Mouse (Mus musculus): ENCODE measurements around the gene Fstl4.

Fstl4 gene

DNA sequence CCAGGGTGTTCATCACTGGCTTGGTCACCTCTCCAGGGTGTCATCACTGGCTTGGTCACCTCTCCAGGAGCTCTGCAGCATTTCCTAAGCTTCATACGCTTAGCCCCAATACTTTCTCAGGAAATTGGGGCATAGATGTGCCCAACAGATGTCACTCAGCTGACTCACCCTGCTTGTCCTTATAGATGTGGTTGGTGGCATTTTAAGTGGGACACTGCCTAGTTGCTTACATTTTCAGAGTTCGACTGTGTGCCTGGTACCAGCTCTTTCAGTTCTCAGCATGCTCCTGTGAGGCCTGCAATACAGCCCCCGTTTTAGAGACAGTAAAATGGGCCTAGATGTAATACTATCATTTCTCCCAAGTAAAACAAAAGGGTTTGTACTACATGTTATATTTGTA lies 8.6 kb downstream of the Fstl4 start:
- DNase-seq (ENCODE audit: low spot score): no peak

- DNase-seq (ENCODE audit: low spot score): no peak
Observed at GRCm38 (mm10) chr11:52775291-52775690, 10.9 kb downstream of the Fstl4 start.

DNA sequence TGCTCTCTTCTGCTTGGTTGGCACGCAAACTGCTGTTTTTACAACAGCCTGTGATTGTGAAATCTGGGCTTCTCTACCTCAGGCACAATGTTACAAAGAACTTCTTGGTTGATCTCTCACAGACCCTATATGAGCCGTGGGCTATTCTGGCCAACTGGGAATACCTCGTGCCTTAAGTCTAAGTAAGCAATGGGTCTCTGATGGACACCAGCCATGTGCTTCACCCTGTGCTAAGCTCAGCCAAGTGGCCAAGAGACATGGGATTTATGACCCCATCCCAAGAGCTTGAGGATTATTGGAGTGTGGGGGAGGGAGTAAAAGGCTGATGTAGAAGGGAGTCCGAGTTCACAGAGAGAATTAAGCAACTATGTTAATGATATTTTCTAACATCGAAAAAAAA lies 18.0 kb downstream of the Fstl4 start:
- no peak for DNase-seq (ENCODE audit: low spot score)

DNA sequence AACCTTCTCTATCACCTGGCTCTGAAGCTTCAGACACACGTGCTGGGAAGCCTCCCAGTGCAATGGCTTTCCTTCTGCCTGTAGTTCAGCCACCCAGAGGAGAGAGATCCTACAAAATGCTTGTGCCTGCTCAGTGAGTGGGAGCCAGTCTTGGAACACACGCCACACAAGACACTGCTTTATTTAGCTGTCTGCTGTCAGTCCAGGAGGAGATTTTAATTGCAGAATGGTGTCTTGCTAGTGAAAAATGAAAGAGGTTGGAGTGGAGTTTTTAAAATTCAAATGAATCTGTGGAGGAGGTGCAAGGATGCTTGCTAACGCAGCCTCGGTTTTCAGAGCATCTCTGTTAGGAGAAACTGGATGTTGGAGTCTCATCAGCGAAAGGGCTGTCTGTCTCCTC lies 29.9 kb downstream of the Fstl4 start:
- no peak for DNase-seq (ENCODE audit: low spot score)

GRCm38 (mm10) chr11:52809542-52809941 lies 45.1 kb downstream of the Fstl4 start:
- DNase-seq (ENCODE audit: low spot score): no peak

DNA sequence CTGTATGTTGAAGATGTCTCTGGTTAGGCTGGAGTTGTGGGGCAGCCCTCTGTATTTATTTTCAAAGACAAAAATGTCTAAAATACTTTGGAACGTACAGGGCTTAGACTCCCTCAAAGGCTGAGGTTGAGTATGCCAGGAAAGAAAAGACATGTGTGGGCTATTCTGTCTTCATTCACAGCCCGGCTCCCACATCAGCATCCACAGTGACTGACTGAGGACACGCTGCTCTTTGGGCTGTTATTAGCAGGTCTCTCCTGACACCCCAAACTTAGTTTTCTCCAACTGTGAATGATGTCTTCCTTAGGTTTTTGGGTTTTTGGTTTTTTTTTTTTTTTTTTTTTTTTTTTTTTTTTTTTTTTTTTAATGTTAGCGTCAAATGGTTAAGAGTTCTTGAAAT lies 51.6 kb downstream of the Fstl4 start:
- DNase-seq (ENCODE audit: low spot score): no peak

- no peak for DNase-seq (ENCODE audit: low spot score)
Observed at GRCm38 (mm10) chr11:52820336-52820905, 56.0 kb downstream of the Fstl4 start.

DNA sequence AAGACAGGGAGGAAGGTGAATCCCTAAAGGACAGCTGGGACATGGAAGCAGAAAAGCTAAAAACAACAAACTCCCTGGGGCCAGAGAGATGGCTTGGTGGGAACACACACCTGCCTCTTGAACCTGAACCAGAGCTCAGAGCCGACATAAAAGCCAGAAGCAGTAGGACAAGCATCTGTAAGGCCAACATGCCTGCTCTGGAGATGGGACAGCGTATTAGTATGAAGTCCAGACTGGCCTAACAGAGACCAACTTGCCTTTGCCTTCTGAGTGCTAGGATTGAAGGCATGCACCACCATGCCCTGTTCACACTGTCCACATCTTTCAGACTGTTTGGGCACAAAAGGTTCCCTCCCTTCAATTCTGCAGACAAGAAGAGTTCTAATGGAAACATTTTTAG lies 62.2 kb downstream of the Fstl4 start:
- DNase-seq (ENCODE audit: low spot score): no peak

GRCm38 (mm10) chr11:52831631-52832310 lies 67.3 kb downstream of the Fstl4 start:
- DNase-seq (ENCODE audit: low spot score): no peak

DNA sequence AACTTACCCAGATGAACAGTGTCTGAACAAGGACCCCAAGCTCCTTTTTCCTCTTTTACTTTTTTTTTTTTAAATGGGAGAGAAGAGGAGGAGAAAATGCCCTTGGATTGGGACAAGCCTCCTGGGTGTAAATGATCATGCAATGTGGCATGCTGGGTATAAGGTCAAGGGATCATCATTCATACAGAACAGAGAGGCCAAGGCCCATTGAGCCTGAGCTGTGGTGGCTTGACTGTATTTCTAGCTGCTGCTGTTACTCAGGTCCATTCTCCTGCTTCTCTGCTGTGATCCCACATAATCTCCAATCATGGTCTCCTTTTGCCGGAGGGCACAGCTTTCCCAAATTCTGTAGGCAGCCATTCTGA lies 67.9 kb downstream of the Fstl4 start:
- no peak for DNase-seq (ENCODE audit: low spot score)

DNA sequence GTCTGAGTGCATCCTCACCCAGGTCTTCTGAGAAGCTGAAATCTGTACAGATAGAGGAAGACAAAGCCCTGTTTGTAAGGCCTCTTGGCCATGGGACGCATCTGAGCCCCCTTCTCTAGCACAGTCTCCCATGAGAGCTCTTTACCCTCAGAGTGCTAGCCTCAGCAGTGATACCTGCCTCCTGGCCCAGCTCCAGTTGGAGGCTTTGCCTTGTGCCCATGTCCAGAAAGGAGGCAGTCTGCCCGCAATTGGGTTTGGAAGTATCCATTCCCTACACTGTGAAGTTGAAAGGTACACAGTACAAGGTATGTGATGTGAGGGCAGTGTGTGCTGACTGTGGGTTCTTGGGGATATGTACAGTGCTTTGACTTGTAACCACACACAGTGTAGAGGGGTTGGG lies 84.3 kb downstream of the Fstl4 start:
- DNase-seq (ENCODE audit: low spot score): no peak

- DNase-seq (ENCODE audit: low spot score): no peak
Observed at GRCm38 (mm10) chr11:52850071-52850470, 85.6 kb downstream of the Fstl4 start.

DNA sequence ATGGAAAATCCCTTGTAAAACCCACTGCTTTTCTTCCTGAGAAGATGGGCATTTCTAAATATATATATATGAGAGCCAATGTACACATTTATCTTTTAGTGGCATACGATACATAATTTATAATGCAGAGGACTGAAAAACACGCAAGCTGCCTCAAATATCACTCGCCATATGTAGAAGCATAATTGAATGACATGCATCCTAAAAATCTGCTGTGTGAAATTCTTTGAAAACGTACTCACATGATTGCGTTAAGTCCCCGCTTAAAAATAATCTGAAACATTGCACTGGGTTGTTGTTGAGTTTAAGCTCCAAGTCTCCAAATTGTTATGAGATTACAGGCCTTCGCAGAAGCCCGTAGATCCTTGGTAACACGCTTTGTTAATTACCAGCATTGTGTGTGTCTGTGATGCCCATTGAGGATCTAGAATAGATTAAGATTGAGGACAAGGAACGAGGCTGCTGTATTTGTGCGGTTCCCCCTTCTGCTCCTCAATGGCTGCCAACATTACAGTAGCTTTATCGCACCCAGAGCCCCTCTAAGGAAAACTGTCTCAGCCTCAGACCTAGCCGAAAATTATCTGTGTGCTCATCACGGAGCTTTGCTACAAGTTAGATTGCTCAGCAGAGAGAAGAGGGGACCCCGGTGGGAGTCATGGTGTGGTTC lies 108.5 kb downstream of the Fstl4 start:
- no peak for DNase-seq (ENCODE audit: low spot score)

DNA sequence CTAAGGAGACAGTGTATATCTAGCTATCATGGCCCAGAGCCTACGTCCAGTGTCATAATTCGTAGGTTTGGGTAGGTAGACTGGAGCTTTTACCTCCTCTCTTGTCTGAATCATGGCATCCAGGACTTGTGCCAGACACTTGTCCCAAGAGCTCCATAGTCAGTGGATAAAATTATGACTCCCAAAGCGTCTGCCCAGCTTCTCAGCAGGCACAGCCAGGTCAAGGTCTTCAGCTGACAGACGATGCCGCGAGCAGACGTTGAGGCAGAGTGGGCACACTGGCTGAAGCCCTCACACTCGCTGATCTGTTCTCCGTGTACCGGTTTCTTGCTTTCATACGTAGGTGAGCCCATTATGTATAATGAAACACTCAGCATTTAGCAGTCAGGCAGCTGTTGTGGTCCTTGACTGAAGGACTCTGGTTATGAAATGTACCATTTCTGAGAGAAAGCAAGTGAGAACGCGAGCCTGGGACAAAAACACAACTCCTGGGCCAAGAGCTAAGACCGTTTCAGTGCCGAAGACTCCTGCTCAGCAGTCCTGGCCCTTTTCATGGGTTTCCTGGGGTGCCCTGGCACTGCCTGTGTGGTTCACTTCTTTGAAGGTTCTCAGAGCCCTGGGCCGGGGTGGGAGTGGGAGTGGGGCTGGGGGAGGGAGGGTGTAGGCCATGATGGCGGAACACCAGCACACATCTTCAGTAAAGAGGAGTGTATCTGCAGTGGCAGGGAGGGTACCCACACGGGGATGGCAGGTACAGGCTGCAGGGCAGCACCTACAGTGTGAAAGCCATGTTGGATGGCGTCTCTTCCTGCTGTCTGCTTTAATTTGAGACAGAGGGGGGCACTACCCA lies 111.7 kb downstream of the Fstl4 start:
- DNase-seq (ENCODE audit: low spot score): no peak

DNA sequence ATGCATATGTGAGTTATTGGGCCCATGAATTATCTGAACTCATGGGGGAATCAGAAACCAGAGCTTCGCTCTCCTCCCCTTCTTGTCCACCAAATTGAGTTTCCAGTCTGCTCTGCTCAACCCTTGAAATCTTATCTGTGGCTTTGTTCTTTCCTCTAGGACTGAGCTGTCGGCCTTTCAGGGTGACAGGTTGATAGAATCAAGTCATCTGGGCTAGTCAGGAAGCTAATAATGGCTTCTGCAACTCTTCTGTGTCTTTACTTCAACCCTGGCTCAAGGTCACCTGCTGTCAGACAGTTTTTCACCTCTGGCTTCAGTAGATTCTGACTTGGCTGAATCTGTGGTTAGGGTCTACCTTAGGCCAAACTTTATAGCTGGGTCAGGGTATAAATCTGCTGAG lies 113.2 kb downstream of the Fstl4 start:
- DNase-seq (ENCODE audit: low spot score): no peak

GRCm38 (mm10) chr11:52879958-52880357 lies 115.5 kb downstream of the Fstl4 start:
- no peak for DNase-seq (ENCODE audit: low spot score)

- DNase-seq (ENCODE audit: low spot score): no peak
Observed at GRCm38 (mm10) chr11:52886559-52887303, 122.3 kb downstream of the Fstl4 start.

GRCm38 (mm10) chr11:52888150-52888549 lies 123.7 kb downstream of the Fstl4 start:
- no peak for DNase-seq (ENCODE audit: low spot score)

GRCm38 (mm10) chr11:52889527-52889926 lies 125.1 kb downstream of the Fstl4 start:
- no peak for DNase-seq (ENCODE audit: low spot score)

DNA sequence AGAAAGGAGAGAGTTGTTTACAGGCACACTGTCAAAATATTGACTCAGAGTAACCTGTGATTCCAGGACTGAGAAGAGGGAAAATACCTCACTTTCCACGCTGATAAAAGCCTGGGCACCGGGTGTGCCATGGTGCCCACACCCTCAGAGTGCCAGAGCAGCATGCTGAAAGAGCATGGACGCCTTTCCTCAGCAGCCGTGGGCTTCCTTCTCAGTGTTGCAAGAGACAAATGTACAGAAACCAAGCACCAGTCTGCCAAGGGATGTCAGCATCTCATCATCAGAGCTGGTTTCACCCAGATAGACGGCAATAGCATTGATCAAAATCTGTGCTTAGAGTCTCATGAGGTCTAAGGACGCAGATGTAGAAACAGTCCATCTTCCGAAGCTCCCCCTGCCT lies 125.7 kb downstream of the Fstl4 start:
- DNase-seq (ENCODE audit: low spot score): no peak

DNA sequence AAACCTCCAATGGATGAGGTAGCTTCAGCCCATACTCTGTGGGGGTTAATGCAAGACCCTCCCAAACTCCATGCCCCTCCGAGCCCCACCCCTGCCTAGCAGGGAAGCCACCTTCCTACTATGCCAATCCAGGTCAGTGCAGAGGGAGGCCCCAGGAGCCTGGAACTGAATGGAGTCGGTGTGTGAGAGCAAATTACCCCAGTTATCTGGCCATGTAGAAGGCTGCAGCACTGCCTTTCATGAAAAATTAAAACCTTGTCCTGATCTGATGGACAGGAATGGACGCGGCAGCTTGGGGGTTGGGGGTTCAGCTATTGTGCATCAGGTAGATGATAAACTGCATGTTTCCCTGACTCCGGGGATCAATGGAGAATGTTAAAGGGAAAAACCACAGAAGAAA lies 139.7 kb downstream of the Fstl4 start:
- no peak for DNase-seq (ENCODE audit: low spot score)

- no peak for DNase-seq (ENCODE audit: low spot score)
Observed at GRCm38 (mm10) chr11:52910788-52911187, 146.4 kb downstream of the Fstl4 start.
